Mouse (Mus musculus): ENCODE data around the gene Fras1.

DNA sequence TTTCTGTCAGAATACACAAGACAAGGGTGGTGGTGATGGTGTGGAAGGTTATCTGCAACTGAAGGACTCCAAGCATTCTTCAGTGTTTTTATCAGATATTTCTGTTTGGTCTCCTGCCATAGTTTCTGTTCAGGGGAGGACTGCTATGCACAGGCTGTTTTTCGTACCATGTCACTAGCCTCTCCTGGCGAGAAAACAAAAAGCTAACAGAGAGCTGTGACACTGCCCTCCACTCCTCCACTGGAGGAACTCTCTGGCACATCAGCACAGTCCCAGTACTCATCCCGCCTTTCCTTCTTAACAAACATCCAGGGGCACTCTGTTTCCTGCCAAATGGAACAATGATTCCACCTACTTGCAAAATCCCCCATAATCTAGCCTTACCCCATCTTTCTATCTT, 101.7 kb downstream of the Fras1 start:
- TF ChIP-seq CTCF (IDR thresholded peaks at IDR 0.05; ENCODE audit: low read depth), result no peak
- no peak for TF ChIP-seq EP300 (optimal IDR thresholded peaks at IDR 0.05)

All from stomach, postnatal 0 days (tissue).